Mouse (Mus musculus) lung, embryonic 14.5 days (tissue): ENCODE measurements at regions not wholly inside any gene's neighbourhood (a gene's known extent, or its start where the extent isn't known, plus 50 kb on each side); places are given as distances from the start of the nearest gene placed in this dataset.

Experiments used
- ATAC-seq: fragments of 200-750 bp; cut with Nextera tagmentation; 2 replicates; pipeline ENCODE4 v1.8.0; 2017; ENCODE audit warnings: mild to moderate bottlenecking, moderate TSS enrichment, moderate library complexity; ENCODE audit not compliant: insufficient read depth
- DNase-seq: peaks from one replicate; pipeline ENCODE4 v3.0.0-alpha.2; 2015
- H3K27ac ChIP-seq: fragments of 300-500 bp; sonication (generic); 2 replicates; pipeline ENCODE4 v1.5.1; 2014; ENCODE audit warnings: low read depth, mild to moderate bottlenecking, moderate library complexity
- H3K27me3 ChIP-seq: fragments of 300-500 bp; sonication (generic); 2 replicates; pipeline ENCODE4 v1.6.1; 2014; ENCODE audit warnings: low read length, control low read depth; ENCODE audit not compliant: insufficient read depth
- H3K36me3 ChIP-seq: fragments of 300-500 bp; sonication (generic); 2 replicates; pipeline ENCODE4 v1.6.1; 2014; ENCODE audit warnings: control low read depth; ENCODE audit not compliant: insufficient read depth
- H3K4me1 ChIP-seq: fragments of 300-500 bp; sonication (generic); 2 replicates; pipeline ENCODE4 v1.6.1; 2014; ENCODE audit warnings: antibody characterized with exemption, control low read depth; ENCODE audit not compliant: insufficient read depth
- H3K4me2 ChIP-seq: fragments of 300-500 bp; sonication (generic); 2 replicates; pipeline ENCODE4 v1.6.1; 2014; ENCODE audit warnings: mild to moderate bottlenecking
- H3K4me3 ChIP-seq: fragments of 300-500 bp; sonication (generic); 2 replicates; pipeline ENCODE4 v1.5.1; 2014; ENCODE audit warnings: low read depth, low read length
- H3K9ac ChIP-seq: fragments of 300-500 bp; sonication (generic); 2 replicates; pipeline ENCODE4 v1.6.1; 2014
- H3K9me3 ChIP-seq: fragments of 300-500 bp; sonication (generic); 2 replicates; pipeline ENCODE4 v1.6.1; 2016; ENCODE audit warnings: low read depth, low read length, control low read depth
- CTCF ChIP-seq: IDR thresholded peaks from 2 replicates; pipeline ENCODE4 v1.5.1; 2016; ENCODE audit warnings: antibody characterized with exemption, low read depth
- WGBS: fragments of 180-500 bp; shearing (Covaris S2); extraction: QIAGEN DNeasy Blood & Tissue Kit; methylation state at CpG from one replicate; pipeline ENCODE4 v1.1.7; 2014; 5-methylcytosine and 5-hydroxymethylcytosine counted together

DNA sequence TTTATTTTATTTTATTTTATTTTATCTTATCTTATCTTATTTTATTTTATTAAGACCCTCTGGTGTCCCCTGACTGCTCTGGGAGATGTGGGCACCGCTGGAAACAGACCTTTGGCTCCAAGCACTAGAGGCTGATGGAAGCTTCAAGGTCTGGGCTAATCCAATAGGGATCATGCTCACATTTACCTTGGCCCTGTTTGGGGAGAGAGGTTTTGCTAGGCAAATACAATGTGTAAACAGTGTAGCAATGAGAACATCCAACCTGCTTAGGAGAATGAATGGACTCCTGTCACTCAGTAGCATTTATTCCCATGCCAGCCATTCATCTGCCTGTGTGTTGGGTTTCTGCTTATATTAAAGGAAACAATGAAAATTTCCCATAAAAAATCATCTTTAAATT is 313.8 kb downstream of the Prdm2 start:
- no peak for DNase-seq
- TF ChIP-seq CTCF, result no peak
- Histone ChIP-seq H3K4me3 (no peak overlapping the region), H3K36me3 (no peaks in the 10 kb centered on the region), H3K9me3 (peaks cover 4% of the 10 kb centered on the region; the same call in 1 of the 2 replicates), H3K4me1 (peaks cover under 1% of the 10 kb centered on the region; the same call in 1 of the 2 replicates), H3K9ac (no peak overlapping the region), H3K27me3 (no peaks in the 10 kb centered on the region), H3K27ac (no peak overlapping the region), H3K4me2 (no peak overlapping the region)
- WGBS, result 55% methylated on average over 1 of the region's 1 CpGs
- no peak for ATAC-seq

- H3K4me2 ChIP-seq, result no peak overlapping the region
- TF ChIP-seq CTCF, result no peak
- no peak overlapping the region for H3K27ac ChIP-seq
- DNase-seq (no peak), ATAC-seq (no peak)
- 81% methylated on average over 1 of the region's 1 CpGs for WGBS
- no peak overlapping the region for H3K9ac ChIP-seq
- no peaks in the 10 kb centered on the region for H3K36me3 ChIP-seq
- no peak overlapping the region for H3K4me3 ChIP-seq
- H3K27me3 ChIP-seq, result no peaks in the 10 kb centered on the region
- H3K9me3 ChIP-seq, result peaks cover 1% of the 10 kb centered on the region; the same call in 1 of the 2 replicates
- no peaks in the 10 kb centered on the region for H3K4me1 ChIP-seq
Measured at GRCm38 (mm10) chr4:142890711-142891110, 322.1 kb downstream of the Prdm2 start.

- no peaks in the 10 kb centered on the region for H3K9me3 ChIP-seq
- ATAC-seq, result no peak
Measured at GRCm38 (mm10) chr4:142888891-142889290, 323.9 kb downstream of the Prdm2 start.

DNA sequence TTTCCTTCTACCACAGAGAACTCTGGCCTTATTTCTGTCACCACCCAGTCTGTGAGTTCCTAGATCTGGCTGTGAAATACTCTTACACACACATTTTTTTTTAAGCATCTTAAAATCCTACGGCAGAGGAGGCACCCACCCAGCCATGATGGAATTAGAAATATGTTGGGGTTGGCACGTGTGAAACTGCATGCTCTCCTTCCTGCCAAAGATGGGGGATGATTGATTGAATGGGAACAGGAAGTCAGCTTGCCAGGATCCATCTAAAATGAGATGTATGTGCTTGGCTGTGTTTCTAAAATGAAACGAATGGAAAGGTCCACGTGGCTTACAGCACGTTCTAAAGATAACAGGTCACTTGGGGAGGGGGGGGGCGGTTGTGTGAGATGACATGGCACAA is 324.9 kb downstream of the Prdm2 start:
- TF ChIP-seq CTCF, result no peak

More at GRCm38 (mm10) chr4:142888891-142889290, 323.9 kb downstream of the Prdm2 start:
- no peak for TF ChIP-seq CTCF
- Histone ChIP-seq H3K4me3 (no peak overlapping the region), H3K27ac (no peak overlapping the region), H3K4me1 (no peaks in the 10 kb centered on the region), H3K27me3 (no peaks in the 10 kb centered on the region), H3K36me3 (no peaks in the 10 kb centered on the region), H3K9ac (no peak overlapping the region), H3K4me2 (no peak overlapping the region)
- DNase-seq, result no peak
- 66% methylated on average over 4 of the region's 4 CpGs for WGBS

DNA sequence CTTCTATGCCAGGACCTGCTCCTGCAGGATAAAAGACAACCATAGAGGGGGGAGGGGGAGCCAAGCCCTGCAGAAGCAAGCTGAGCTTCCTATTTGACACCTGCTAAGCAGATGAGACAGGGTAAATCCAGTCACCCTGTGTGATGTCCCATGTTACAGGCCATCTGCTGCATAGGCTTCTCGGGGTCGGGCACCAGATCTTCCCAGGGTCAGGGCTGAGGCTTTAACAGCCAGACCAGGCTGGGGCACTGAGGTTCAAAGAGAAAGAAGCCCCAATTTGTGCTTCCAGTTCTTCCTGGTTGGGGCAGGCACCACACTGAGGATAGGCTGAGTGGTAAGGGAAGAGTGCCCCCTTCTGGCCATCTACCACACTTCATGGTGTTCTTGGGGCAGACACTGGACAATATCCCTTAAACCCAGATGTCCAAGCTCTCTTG is 332.5 kb downstream of the Prdm2 start:
- H3K9ac ChIP-seq, result no peak overlapping the region
- ATAC-seq, result peak; percentile 80
- TF ChIP-seq CTCF, result peak; percentile 84
- no peak overlapping the region for H3K4me3 ChIP-seq
- no peaks in the 10 kb centered on the region for H3K4me1 ChIP-seq
- peak; percentile 85 for DNase-seq
- WGBS, result 15% methylated on average over 2 of the region's 2 CpGs
- H3K27me3 ChIP-seq, result no peaks in the 10 kb centered on the region
- no peak overlapping the region for H3K4me2 ChIP-seq
- no peaks in the 10 kb centered on the region for H3K36me3 ChIP-seq
- no peaks in the 10 kb centered on the region for H3K9me3 ChIP-seq
- no peak overlapping the region for H3K27ac ChIP-seq

More for the DNA sequence above, 324.9 kb downstream of the Prdm2 start:
- DNase-seq (peak; percentile 53), ATAC-seq (peak; percentile 45)
- no peaks in the 10 kb centered on the region for H3K27me3 ChIP-seq
- no peaks in the 10 kb centered on the region for H3K9me3 ChIP-seq
- no peak overlapping the region for H3K9ac ChIP-seq
- no peaks in the 10 kb centered on the region for H3K36me3 ChIP-seq
- no peak overlapping the region for H3K4me3 ChIP-seq
- H3K4me2 ChIP-seq, result no peak overlapping the region
- H3K4me1 ChIP-seq, result no peaks in the 10 kb centered on the region
- H3K27ac ChIP-seq, result no peak overlapping the region
- 20% methylated on average over 6 of the region's 6 CpGs for WGBS

GRCm38 (mm10) chr4:142876151-142876550 is 336.6 kb downstream of the Prdm2 start:
- no peak overlapping the region for H3K9ac ChIP-seq
- WGBS, result 87% methylated on average over 3 of the region's 3 CpGs
- H3K9me3 ChIP-seq, result no peaks in the 10 kb centered on the region
- DNase-seq (no peak), ATAC-seq (no peak)
- no peaks in the 10 kb centered on the region for H3K36me3 ChIP-seq
- no peak overlapping the region for H3K4me3 ChIP-seq
- no peak overlapping the region for H3K4me2 ChIP-seq
- no peaks in the 10 kb centered on the region for H3K27me3 ChIP-seq
- TF ChIP-seq CTCF, result no peak
- no peaks in the 10 kb centered on the region for H3K4me1 ChIP-seq
- H3K27ac ChIP-seq, result no peak overlapping the region

GRCm38 (mm10) chr4:142875105-142875504 is 337.7 kb downstream of the Prdm2 start:
- no peak overlapping the region for H3K4me2 ChIP-seq
- H3K4me3 ChIP-seq, result no peak overlapping the region
- no peak overlapping the region for H3K9ac ChIP-seq
- no peak overlapping the region for H3K27ac ChIP-seq
- DNase-seq (no peak), ATAC-seq (no peak)
- 57% methylated on average over 5 of the region's 5 CpGs for WGBS
- H3K27me3 ChIP-seq, result no peaks in the 10 kb centered on the region
- no peaks in the 10 kb centered on the region for H3K9me3 ChIP-seq
- TF ChIP-seq CTCF, result no peak
- H3K36me3 ChIP-seq, result no peaks in the 10 kb centered on the region
- H3K4me1 ChIP-seq, result no peaks in the 10 kb centered on the region

DNA sequence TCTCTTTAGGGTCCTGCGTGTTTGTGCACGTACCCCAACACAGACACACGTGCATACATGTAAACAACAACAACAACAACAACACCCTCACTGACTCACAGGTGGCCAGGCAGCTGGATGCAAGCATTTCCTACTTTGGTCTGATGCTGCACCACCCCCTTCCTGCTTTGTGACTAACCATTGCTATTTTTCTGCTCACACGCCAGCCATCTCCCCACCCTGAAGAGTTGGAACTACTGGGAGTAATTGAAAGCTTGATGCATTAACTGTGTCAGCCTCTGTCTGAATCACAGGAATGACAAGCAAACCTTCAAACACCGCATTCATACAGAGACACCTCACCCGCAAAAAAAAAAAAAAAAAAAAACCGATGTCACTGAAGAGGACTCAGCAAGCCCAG is 346.5 kb downstream of the Prdm2 start:
- H3K4me3 ChIP-seq, result no peak overlapping the region
- TF ChIP-seq CTCF, result no peak
- DNase-seq (no peak), ATAC-seq (no peak)
- no peak overlapping the region for H3K4me2 ChIP-seq
- H3K36me3 ChIP-seq, result no peaks in the 10 kb centered on the region
- H3K9me3 ChIP-seq, result no peaks in the 10 kb centered on the region
- H3K27ac ChIP-seq, result no peak overlapping the region
- no peaks in the 10 kb centered on the region for H3K27me3 ChIP-seq
- 60% methylated on average over 7 of the region's 7 CpGs for WGBS
- no peaks in the 10 kb centered on the region for H3K4me1 ChIP-seq
- H3K9ac ChIP-seq, result no peak overlapping the region
